Mouse (Mus musculus) thymus, adult 2 months (tissue): Measurements from ENCODE around the gene Baiap2.

ENCODE experiments used
- CTCF ChIP-seq: fragments of 200-500 bp; IDR thresholded peaks from 2 replicates; pipeline ENCODE4 v1.5.1; 2012; ENCODE audit warnings: mild to moderate bottlenecking, control low read depth, low read length, moderate library complexity, borderline replicate concordance; ENCODE audit not compliant: control insufficient read depth, poor library complexity, insufficient read depth; ENCODE audit errors: extremely low read depth
- POLR2A ChIP-seq: fragments of 200-500 bp; IDR thresholded peaks from 2 replicates; pipeline ENCODE4 v1.6.1; 2012; ENCODE audit warnings: mild to moderate bottlenecking, low read length, control low read depth, moderate library complexity; ENCODE audit not compliant: control insufficient read depth, poor library complexity, insufficient read depth; ENCODE audit errors: extremely low read depth

- TF ChIP-seq CTCF: no peak
- no peak for TF ChIP-seq POLR2A
These were observed 26.9 kb upstream of the Baiap2 start for GRCm38 (mm10) chr11:119915666-119916065.
